Mouse (Mus musculus) lung, adult 10 weeks (tissue): ENCODE measurements around the gene Asb3. TPM values are rescaled to one million over a fixed set of nuclear protein-coding genes. Genes with fewer than 3 reads are reported as not detected.

ENCODE experiments used
- polyA plus RNA-seq: library from polyadenylated mRNA; stranded (reverse); fragments of 350-450 nt; fragmentation: Illumina TruSeq; extraction: RNeasy Lipid Tissue Mini Kit (QIAGEN cat#74804); gene quantifications from one replicate; pipeline ENCODE4 v1.2.3, GENCODE M21; 2014; ENCODE audit warnings: low read depth, low replicate concordance; ENCODE audit not compliant: insufficient read depth

The Asb3 gene
- polyA plus RNA-seq, result 7.2 TPM

DNA sequence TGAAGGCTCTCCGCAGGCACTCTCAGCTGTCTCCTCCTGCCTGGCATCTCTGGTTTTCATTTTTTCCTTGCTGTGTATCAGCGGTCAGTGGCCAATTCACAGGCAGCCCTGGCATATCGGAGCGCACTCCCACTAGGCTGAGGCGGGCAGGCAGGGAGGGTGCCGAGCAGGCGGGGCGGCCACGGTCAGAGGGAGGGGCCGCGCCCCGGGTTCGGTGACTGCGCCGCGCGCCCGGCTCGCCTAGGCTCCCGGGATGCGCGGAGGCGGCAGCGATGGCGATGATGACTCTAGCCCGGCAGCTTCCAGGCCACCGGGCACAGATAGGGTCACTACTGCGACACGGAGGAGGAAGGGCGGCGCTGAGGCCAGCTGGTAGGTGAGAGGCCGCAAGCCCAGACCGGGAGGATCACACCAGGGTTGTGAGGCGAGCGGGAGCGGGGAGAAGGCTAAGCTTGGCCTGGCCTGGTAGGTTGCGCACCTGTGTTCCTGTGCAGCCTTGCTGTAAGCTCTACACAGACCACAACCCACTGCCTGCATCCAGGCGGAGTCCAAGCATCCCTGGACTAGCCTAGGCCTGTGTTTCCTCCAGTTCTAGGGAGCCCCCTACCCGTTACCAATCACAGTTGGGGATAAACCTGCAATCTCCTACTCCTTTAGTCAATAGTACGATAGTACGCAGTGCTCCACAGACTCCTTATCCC is at the start of gene Asb3, which contains the start of gene Gpr75:
Asb3 (plus strand) TSS at position 246 of the 701 bp plus-strand sequence.
Gpr75 (plus strand) TSS at position 188 of the 701 bp plus-strand sequence.

GRCm38 (mm10) chr11:30954279-30954725 is 69.1 kb downstream of the Asb3 start, which contains the start of gene Erlec1:
Erlec1 (minus strand) TSS chr11:30954335.

GRCm38 (mm10) chr11:30985877-30986624 is 100.8 kb downstream of the Asb3 start, which contains the start of gene Chac2:
Chac2 (minus strand) TSS chr11:30986350.

Other genes starting within 250 kb of the Asb3 start
- 31.8 TPM for gene Acyp2, start 235.8 kb upstream of the Asb3 start, polyA plus RNA-seq
- gene Psme4, start 113.7 kb upstream of the Asb3 start, polyA plus RNA-seq, result 14.8 TPM
- gene Gpr75, start 58 bp upstream of the Asb3 start, polyA plus RNA-seq, result not detected
- gene Erlec1, start 68.9 kb downstream of the Asb3 start, polyA plus RNA-seq, result 27.1 TPM
- 6.5 TPM for gene Chac2, start 100.9 kb downstream of the Asb3 start, polyA plus RNA-seq